Mouse (Mus musculus): ENCODE measurements around the gene Fgfr4. TPM values are rescaled to one million over a fixed set of nuclear protein-coding genes. Genes with fewer than 3 reads are reported as not detected.
A peak's percentile ranks its signal among the peaks of the same experiment; 100 is the strongest.
"Not testable (repeated sequence)": the region's sequence is repeated elsewhere in the genome, so short reads cannot be mapped to it uniquely, and the experiment has no call there.

Gene Fgfr4
- total RNA-seq, 2 experiments from 2014 or later = 35.9 to 61.1 TPM

DNA sequence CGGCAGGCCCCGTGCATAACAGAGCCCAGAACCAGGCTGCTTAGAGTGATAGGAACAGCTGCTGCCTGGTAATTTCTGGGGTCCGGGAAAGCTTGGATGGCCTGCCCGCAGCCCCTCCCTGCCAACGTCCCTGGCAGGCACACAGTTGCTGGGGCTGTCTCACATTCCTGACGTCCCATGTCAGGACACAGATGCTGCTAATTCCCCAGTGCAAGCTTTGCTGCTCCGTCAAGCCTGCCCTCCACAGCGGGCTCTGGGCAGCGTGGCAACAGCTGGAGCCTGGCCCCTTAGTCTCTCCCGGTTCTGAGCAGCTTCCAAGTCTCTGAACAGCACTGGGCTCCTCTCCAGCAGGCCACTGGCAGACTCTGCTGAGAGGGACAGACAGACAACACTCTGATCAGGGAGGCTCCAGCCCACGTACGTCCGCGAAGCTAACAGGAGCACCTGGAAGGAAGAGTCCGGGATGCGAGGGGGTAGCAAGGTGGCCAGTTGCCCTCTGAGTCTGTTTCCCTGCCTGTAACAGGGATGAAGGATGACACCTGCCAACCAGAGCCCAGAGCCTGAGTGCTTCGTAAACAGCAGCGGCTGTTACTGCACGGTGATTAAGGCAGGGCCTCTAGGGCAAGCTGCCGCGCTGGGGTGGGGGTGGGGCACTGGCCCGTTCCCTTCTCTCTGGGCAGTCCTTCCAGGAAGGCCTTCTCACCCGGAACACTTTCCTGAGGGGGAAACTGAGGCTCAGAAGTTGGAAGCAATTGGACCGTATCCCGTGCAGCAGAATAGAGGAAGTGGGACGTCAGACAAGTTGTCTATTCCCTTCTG is 19.3 kb downstream of the Fgfr4 start:
- peak; percentile 68 to 75 for DNase-seq

DNA sequence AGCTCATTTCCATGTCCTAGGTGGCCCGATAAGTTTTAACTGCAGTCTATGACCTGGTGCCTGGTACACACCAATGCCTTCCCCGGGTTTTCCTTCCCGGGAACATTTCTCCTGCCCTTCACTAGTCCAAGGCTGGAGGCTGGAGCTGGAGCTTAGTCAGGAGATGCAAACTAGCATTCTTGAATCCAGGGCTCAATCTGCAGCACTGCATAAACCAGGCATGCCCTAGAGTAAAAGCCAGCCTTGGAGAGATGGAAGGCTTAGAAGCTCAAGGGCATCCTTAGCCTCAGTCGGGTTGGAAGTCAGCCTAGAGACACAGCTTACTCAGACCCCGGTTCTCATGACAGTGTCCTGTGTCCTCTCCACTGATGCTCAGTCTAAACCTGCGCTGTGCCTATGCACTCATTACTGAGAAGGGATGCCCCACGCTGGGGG is 19.9 kb downstream of the Fgfr4 start:
- peak in 1 of 2 experiments; percentile 52 for DNase-seq

DNA sequence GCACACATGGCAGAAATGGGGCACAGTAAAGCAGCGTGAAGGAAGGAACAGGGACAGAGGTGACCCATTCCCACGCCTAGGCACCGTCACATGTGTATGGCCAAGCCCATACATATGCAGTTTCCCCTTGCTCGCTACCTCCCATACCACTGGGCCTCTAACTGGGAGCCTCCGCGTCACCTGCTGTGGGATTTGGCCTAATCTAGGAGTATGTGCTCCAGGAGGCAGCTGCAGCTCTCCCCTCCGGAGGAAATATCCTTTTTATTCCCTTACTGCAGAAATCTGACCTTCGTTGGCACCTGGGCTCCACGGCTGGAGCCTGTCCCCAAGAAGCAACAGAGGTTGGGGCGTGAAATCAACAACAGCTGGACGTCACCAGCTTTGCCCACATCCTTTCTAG is 21.9 kb downstream of the Fgfr4 start:
- no peak for DNase-seq

DNA sequence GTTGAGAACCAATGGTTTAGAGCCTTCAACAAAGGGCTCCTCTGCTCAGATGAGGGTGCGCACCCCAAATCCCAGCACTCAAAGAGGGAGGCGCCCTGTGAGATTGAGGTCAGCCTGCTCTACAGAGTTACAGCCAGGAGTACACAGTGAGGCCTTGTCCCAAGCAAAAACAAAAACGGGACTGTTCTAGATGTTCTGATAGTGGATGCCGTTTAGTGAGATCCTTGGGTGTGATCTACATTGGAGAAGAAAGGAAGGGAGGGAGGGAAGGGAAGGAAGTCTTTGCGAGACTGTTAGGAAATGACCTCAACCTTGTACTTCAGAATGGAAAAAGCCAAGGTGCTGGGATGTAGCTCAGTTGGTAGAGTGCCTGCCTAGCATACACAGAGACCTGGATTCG is 23.8 kb downstream of the Fgfr4 start:
- DNase-seq = no peak

DNA sequence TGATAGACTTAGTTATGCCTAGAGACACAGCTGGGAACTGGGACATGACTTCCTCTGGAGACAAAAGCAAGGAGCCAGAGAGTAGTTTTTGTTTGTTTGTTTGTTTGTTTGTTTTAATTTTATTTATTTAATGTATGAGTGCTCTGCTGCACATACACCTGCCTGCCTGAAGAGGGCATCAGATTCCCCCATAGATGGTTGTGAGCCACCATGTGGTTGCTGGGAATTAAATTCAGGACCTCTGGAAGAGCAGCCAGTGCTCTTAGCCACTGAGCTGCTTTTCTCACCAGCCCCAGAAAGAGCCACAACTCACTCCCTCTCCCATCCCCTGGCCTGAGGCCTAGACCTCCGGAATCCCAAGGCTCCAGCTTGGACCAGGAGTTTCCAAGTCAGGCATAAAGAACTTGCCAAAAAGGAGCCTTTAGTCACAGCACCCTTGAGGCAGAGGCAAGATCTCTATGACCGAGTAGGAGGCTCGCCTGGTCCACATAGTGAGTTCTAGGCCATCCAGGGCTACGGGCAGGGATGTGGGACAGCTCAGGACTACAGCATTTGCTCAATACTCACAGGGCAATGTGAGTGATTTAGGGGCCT is 25.6 kb downstream of the Fgfr4 start:
- no peak for DNase-seq

DNA sequence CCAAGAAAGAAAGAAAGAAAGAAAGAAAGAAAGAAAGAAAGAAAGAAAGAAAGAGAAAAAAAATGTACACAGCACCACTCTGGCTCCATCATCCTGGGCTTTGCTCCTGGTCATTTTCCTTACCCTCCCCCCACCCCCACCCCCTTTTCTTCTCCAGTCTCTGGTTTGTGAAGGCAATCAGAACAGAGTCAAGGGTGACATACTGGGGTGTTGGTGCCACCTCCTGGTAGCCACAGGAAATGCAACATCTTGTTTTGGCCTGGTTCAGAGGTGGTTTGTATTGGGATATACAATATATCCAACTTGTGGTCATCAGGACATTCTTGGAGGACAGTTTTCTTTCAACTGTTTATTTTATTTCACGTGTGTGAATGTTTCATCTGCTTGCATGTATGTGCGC is 26.1 kb downstream of the Fgfr4 start:
- DNase-seq = peak; percentile 74 to 79

DNA sequence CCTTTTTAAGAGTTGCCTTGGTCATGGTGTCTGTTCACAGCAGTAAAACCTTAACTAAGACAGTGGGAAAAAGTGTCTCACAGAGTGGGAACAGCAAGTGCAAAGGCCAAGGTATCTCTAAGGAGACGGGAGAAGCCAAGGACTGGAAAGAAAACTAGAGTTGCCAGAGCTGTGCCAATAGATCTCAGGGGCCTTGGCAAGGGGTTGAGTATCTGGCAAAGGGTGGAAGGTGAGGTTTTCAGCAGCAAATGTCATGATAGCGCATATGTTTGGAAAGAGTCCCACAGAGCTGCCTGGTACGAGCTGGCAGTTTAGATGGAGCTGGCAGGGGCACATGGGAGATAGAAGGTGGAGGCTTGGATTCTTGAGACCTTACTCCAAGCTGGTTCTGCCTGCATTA is 27.2 kb downstream of the Fgfr4 start:
- no peak for DNase-seq

DNA sequence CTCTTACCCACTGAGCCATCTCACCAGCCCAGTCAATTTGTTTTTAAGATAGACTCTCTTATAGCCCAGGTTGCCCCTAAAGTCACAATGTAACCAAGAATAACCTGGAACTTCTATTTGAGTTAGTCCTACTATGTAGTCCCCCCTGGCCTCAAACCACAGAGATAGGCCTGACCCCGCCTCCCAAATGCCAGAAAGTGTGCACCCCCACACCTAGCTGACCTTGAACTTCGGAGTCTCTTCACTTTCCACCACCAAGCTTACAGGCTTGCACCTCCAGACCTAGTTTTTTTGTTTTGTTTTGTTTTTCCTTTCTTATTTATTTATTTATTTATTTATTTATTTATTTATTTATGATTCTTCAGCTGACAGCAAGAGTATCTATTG is 29.3 kb downstream of the Fgfr4 start:
- DNase-seq = no peak

DNA sequence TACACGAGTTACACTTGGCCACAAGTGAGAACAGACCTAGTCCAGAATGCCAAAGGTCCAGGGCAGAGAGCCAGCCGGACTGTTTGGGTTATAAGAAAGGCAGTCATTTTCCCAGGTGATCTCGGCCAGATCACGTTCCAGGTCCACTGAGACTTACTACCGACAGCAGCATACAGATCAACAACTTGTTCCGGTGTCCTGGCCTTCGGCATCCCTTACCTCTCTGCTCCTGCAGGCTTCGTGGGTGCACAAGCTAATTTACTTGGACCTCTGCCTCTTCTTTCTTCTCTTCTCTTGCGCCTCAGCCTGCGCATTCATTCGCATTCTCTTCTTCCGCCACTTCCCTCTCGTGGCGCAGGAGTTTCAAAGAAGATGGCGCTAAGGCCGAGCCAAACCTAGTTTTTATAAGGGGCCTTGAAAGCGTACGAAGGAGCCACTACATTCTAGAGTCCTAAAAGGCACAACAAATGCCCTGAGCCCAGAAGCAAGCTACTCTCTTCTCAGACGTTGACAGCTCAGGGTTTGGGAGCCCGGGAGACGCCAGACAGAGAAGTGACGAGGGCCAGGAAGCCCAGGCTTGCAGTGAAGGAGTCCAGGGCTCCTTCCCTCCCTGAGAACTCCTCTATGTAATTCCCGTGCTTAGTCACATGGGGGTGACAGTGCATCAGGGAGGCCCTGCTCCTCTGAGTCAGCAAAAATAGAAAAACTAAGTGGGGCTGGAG is 29.9 kb downstream of the Fgfr4 start:
- peak; percentile 76 to 78 for DNase-seq

DNA sequence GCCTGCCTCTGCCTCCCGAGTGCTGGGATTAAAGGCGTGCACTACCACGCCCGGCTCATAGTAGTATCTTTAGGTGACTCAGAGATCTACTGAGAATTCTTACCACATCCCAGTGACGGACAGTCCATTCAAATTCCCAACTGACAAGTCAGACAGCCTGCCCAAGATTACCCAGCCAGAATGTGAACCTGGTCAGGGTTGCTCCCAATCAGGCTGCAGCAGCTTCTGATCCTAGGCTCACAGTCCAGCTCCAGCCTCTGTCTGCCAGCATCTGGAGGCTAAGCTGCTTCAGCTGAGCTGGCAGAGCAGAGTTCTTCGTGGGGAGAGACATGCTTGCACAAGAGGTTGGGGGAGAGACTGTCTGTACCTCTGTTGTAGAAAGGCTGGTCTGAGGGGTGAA is 30.9 kb downstream of the Fgfr4 start:
- DNase-seq = peak; percentile 38 to 59

DNA sequence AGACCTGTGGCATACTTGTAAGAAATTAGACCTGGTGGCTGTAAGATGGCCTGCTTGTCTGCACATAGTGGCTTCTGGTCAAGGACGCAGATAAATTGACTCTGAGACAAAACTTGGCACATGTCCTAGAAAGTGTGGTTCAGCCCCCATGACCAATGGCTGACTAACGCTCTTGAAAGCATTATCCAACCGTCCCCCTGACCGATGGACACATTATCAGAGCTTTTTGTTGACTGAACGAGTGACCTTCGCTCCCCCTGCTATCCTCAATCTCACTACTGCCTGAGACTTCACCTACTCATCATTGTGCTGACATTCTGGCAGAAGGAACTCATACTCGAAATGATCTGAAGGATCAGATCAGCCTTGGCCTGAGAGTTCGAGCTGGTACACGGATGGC is 34.6 kb downstream of the Fgfr4 start:
- peak in 1 of 2 experiments; percentile 63 for DNase-seq

DNA sequence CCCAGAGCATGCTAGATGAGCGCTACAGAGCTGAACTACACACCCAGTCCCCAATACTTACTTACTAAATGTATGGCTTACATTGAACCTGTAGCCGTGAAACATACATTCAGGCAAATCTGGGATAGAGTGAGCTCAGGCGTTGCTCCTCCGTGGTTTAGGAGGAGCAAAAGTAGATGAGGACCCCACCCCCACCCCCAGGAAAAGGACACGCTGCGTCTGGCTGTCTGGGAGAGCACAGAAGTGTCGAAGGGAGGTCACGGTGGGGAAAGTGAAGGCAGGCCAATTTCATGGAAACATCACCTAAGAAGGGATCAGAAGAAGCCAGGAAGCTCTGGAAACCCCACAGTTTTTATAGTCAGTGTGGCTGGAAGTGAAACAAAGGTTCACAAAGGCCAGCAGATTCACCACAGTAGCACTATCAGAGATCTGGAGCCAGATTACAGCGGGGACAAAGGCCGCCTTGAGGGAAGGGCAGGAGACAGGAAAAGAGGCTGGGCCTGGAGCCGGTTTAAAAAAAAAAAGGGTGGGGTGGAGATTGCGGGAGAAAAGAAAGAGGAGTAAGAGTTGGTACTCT is 37.2 kb downstream of the Fgfr4 start:
- DNase-seq = no peak

DNA sequence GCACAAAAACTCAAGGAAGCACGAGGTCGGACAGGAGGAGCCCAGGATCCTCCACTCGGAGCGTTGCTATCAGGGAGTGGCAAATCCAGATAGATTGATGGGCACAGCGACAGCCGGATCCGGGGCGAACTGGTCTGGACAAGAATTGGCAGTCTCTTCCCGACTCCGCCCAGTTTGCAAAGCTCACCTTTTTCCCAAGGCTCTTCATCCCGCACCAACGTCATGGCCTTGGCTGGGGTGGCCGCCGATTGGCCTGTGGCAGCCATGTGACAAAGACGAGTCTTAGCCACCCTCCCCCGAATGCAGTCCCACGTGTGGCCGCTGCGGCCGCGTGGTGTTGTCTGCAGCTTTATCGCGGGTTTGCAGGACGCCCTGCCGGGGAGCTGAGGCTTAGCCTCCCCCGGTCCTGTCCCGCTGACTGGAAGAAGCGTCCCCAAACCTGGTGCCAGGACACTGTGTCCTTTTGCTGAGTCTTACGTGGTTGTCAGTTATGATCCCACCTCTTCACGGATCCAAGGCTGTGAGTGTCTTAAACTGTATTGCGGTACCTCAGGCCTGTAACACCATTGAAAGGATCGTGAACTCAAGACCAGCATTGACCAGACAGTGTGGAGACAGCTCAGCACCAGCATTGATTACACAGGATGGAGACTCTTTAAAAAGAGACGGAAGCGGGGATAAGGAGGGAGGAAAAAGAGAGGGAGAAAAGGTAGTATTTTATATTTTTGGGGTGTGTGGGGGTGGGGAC is 37.9 kb downstream of the Fgfr4 start:
- peak; percentile 97 to 99 for DNase-seq

DNA sequence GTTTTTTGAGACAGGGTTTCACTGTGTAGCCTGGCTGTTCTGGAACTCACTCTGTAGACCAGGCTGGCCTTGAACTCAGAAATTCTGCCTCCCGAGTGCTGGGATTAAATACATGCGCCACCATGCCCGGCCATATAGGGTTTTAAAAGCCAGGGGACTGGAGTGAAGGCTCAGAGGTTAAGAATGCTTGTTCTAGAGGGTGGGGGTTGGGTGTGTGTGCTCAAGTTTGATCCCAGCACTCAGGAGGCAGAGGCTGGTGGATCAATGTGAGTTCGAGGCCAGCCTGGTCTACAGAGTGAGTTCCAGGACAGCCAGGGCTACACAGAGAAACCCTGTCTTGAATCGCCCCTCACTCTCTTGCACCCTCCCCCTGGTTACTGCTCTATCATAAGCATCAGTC is 39.1 kb downstream of the Fgfr4 start:
- DNase-seq = no peak

DNA sequence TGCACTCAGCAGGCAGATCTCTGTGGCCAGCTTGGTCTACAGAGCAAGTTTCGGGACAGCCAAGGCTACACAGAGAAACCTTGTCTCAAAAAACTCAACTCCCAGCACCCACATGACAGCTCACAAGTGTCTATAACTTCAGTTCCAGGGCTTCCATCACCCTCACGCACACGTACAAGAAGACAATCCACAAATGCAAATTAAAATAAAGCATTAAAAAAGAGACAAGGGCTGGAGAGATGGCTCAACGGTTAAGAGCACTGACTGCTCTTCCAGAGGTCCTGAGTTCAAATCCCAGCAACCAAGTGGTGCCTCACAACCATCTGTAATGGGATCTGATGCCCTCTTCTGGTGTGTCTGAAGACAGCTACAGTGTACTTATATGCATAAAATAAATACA is 50.3 kb downstream of the Fgfr4 start:
- DNase-seq = not testable (repeated sequence)

DNA sequence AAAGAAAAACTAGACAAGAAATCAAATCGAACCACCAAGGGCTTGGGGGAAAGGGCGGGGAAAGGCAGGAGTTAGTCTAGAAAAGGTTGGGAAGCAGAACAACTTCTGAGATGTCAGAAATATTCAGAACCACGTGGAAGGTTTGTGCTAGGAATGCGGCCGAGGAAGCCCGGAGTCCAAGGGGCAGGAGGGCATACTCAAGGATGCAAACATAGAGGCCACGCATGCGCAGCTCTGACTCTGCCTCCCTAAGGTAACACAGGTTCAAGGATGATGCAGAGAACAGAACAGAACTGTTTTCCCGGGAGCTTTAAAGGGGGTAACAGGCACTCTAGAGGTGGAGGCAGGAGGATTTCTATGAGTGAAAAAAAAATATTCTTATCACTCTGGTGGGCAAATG is 51.3 kb downstream of the Fgfr4 start:
- DNase-seq = no peak

DNA sequence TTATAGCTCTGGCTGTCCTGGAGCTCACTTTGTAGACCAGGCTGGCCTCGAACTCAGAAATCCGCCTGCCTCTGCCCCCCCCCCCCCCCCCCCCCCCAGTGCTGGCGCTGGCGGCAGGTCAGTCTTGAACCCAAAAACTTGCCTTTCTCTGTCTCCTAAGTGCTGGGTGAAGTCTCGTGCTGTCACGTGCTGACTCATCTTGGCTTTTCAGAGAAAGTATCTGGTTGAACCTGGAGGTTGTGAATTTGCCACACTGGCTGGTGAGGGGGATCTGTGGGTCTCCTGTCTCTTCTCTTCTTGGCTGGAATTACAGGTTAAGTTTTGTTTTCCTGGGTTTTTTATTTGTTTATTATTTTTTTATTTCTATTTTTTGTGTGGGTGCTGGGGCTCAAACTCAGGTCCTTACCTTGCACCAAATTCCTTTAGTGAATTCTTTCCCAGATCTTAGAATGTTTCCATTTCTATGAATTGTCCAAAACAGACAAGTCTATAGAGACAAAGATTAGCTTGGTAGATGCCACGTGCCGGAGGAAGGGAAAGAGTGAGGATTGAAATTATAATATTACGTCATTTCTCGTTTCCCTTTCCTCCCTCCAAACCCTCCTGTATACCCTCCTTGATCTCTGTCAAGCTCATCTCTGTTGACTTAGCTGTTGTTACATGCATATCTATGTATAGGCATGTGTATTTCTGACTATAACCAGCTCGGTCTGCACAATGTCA is 52.4 kb downstream of the Fgfr4 start:
- DNase-seq = no peak

DNA sequence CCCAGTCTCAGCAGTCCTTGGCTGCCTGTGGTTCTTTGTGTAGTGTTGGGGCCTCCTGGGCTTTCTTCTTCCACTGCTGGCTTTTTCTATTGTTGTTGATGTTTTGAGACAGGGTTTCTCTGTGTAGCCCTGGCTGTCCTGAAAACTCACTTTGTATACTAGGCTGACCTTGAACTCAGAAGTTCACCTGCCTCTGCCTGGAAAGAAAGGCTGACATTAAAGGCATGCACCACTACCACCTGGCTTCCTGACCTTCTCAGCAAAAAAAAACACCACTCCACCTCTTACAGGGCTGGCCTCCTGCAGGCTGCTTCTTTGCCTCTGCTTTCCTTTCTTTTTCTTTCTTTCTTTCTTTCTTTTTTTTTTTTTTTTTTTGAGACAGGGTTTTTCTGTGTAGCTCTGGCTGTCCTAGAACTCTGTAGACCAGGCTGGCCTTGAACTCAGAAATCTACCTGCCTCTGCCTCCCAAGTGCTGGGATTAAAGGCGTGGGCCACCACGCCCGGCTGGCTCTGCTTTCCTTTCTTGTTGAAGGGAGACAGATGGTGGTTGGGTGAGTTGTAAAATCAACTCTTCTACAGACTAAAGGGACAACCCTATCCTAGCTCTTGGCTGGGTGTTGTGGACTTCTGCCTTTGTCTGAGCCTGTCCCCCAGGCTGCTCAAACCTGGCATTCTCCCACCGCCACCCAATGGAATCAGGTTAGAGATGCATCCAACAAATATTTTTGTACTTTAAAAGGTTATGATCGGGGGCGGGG is 53.2 kb downstream of the Fgfr4 start:
- no peak for DNase-seq

DNA sequence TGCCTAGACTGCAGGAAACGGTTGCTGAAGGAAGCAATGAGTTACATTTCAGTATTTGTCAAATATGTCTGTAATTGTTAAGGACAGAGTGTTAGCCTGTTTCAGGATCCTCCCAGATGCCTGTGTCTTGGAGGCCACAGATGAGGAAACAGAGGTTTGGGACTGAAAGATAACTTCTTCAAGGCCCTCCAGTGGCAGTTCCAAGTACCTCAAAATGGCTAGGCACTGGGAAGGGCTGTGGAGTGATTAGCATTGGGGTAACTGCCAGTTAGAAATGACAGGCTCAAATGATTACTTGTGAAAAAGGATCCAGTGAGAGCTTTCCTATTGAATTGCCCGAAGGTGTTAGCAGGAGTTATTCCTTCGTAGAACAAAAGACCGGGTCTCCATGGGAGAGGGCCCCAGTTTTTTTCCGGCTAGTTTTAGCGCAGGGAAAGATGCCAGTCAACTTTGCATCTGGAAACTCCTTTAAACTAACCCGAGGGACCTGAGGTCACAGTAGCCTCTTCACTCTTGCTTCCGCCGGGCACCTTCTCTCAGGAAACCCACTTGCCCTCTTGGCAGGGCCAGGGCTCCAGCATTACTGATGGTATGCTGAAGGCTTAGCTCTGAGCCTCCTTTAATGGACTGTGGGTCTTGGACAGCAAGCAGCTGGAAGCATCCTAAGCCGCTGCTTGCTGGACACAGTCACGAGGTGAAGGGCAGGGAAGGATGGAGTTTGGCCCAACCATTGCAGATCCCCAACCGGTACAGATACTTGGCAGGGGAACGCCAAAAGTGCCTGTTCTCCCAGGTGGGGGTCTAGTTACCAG is 56.6 kb downstream of the Fgfr4 start:
- DNase-seq = no peak

Data from adrenal gland, postnatal 36 days (tissue).